Mouse (Mus musculus) heart, embryonic 14.5 days (tissue): ENCODE measurements around the gene Snd1. TPM values are rescaled to one million over a fixed set of nuclear protein-coding genes. Genes with fewer than 3 reads are reported as not detected.

Source experiments
- ATAC-seq: fragments of 200-750 bp; cut with Nextera tagmentation; 2 replicates; pipeline ENCODE4 v1.8.0; 2017; ENCODE audit warnings: low read depth, moderate TSS enrichment; ENCODE audit not compliant: insufficient number of reproducible peaks, insufficient read depth, low FRiP score
- H3K27ac ChIP-seq, 2 experiments: fragments of 200-500 bp in 1 of 2; fragments of 300-500 bp in 1 of 2; sonication (generic) in 1 of 2; replicated peaks in 1 of 2; 2 replicates each; pipeline ENCODE4 v1.5.1; 2012 to 2014; ENCODE audit warnings: low read depth in 2 of 2, low read length in 2 of 2, control low read depth in 1 of 2, mild to moderate bottlenecking in 1 of 2, mixed read lengths in 1 of 2; ENCODE audit not compliant: control insufficient read depth in 1 of 2, insufficient read depth in 1 of 2
- H3K27me3 ChIP-seq: fragments of 300-500 bp; sonication (generic); 2 replicates; pipeline ENCODE4 v1.6.1; 2014; ENCODE audit warnings: mild to moderate bottlenecking, low read length, control low read depth; ENCODE audit not compliant: control insufficient read depth, insufficient read depth
- H3K36me3 ChIP-seq: fragments of 300-500 bp; sonication (generic); 2 replicates; pipeline ENCODE4 v1.6.1; 2014; ENCODE audit warnings: mild to moderate bottlenecking, control low read depth, low read length, mixed read lengths; ENCODE audit not compliant: control insufficient read depth, insufficient read depth
- H3K4me1 ChIP-seq, 2 experiments: fragments of 200-500 bp in 1 of 2; fragments of 300-500 bp in 1 of 2; sonication (generic) in 1 of 2; 2 replicates each; pipeline ENCODE4 v1.6.1; 2012 to 2014; ENCODE audit warnings: low read length in 2 of 2, control low read depth in 1 of 2, mixed read lengths in 1 of 2; ENCODE audit not compliant: control insufficient read depth in 2 of 2, insufficient read depth in 2 of 2
- H3K4me2 ChIP-seq: fragments of 300-500 bp; sonication (generic); 2 replicates; pipeline ENCODE4 v1.6.1; 2014; ENCODE audit warnings: mild to moderate bottlenecking, low read length
- H3K4me3 ChIP-seq, 2 experiments: fragments of 200-500 bp in 1 of 2; fragments of 300-500 bp in 1 of 2; sonication (generic) in 1 of 2; 2 replicates each; pipeline ENCODE4 v1.5.1; 2012 to 2014; ENCODE audit warnings: low read length in 2 of 2, mild to moderate bottlenecking in 2 of 2, control low read depth in 1 of 2, low read depth in 1 of 2, moderate library complexity in 1 of 2; ENCODE audit not compliant: control insufficient read depth in 1 of 2, insufficient read depth in 1 of 2
- H3K9ac ChIP-seq: fragments of 300-500 bp; sonication (generic); 2 replicates; pipeline ENCODE4 v1.6.1; 2014; ENCODE audit warnings: mild to moderate bottlenecking, low read length
- H3K9me3 ChIP-seq: fragments of 300-500 bp; sonication (generic); 2 replicates; pipeline ENCODE4 v1.6.1; 2016; ENCODE audit warnings: low read length, control low read depth; ENCODE audit not compliant: control insufficient read depth
- WGBS: fragments of 180-500 bp; shearing (Covaris S2); extraction: QIAGEN DNeasy Blood & Tissue Kit; methylation state at CpG from one replicate; pipeline ENCODE4 v1.1.7; 2014; 5-methylcytosine and 5-hydroxymethylcytosine counted together
- polyA plus RNA-seq: library from polyadenylated mRNA; unstranded; fragments of >200 nt; fragmentation: Nextera tagmentation; extraction: Ambion mirVana; gene quantifications from 2 replicates; pipeline ENCODE4 v1.2.1, GENCODE M21; 2014

The Snd1 gene
- polyA plus RNA-seq, 1 experiment from 2014 or later = 80.0 TPM

GRCm38 (mm10) chr6:28635531-28636348 is 160.8 kb downstream of the Snd1 start:
- H3K4me2 ChIP-seq = no peak overlapping the region
- no peaks in the 10 kb centered on the region for H3K36me3 ChIP-seq
- 75% methylated on average over 6 of the region's 6 CpGs for WGBS
- ATAC-seq = no peak
- no peaks in the 10 kb centered on the region for H3K27me3 ChIP-seq
- H3K9ac ChIP-seq = no peak overlapping the region
- no peaks in the 10 kb centered on the region for H3K9me3 ChIP-seq
- no peak overlapping the region for H3K27ac ChIP-seq
- H3K4me1 ChIP-seq = peaks cover 6 to 37% of the 10 kb centered on the region in 2 experiments
- no peak overlapping the region for H3K4me3 ChIP-seq

- Histone ChIP-seq H3K27me3 (no peaks in the 10 kb centered on the region), H3K4me2 (no peak overlapping the region), H3K4me1 (peaks cover 0 to 17% of the 10 kb centered on the region in 2 experiments; a peak in 2 of 4 replicates), H3K36me3 (no peaks in the 10 kb centered on the region), H3K9me3 (no peaks in the 10 kb centered on the region), H3K9ac (no peak overlapping the region), H3K4me3 (no peak overlapping the region), H3K27ac (no peak overlapping the region)
- 89% methylated on average over 5 of the region's 5 CpGs for WGBS
- no peak for ATAC-seq
Observed at GRCm38 (mm10) chr6:28640088-28640487, 165.1 kb downstream of the Snd1 start.

- no peaks in the 10 kb centered on the region for H3K4me1 ChIP-seq
- WGBS = 55% methylated on average over 2 of the region's 2 CpGs
- H3K27ac ChIP-seq = no peak overlapping the region
- ATAC-seq = no peak
- no peaks in the 10 kb centered on the region for H3K27me3 ChIP-seq
- no peak overlapping the region for H3K9ac ChIP-seq
- H3K36me3 ChIP-seq = no peaks in the 10 kb centered on the region
- H3K9me3 ChIP-seq = no peaks in the 10 kb centered on the region
- no peak overlapping the region for H3K4me3 ChIP-seq
- no peak overlapping the region for H3K4me2 ChIP-seq
Observed at GRCm38 (mm10) chr6:28642909-28643308, 168.0 kb downstream of the Snd1 start.

GRCm38 (mm10) chr6:28645231-28645630 is 170.3 kb downstream of the Snd1 start:
- Histone ChIP-seq H3K9ac (no peak overlapping the region), H3K4me1 (no peaks in the 10 kb centered on the region), H3K27ac (no peak overlapping the region), H3K36me3 (no peaks in the 10 kb centered on the region), H3K4me2 (no peak overlapping the region), H3K9me3 (no peaks in the 10 kb centered on the region), H3K4me3 (no peak overlapping the region), H3K27me3 (no peaks in the 10 kb centered on the region)
- no peak for ATAC-seq

GRCm38 (mm10) chr6:28656511-28656910 is 181.6 kb downstream of the Snd1 start:
- H3K4me2 ChIP-seq = no peak overlapping the region
- 85% methylated on average over 5 of the region's 5 CpGs for WGBS
- H3K4me3 ChIP-seq = no peak overlapping the region
- ATAC-seq = no peak
- no peaks in the 10 kb centered on the region for H3K4me1 ChIP-seq
- H3K27ac ChIP-seq = no peak overlapping the region
- H3K9me3 ChIP-seq = no peaks in the 10 kb centered on the region
- no peak overlapping the region for H3K9ac ChIP-seq
- peaks cover 2% of the 10 kb centered on the region; the same call in 1 of the 2 replicates for H3K36me3 ChIP-seq
- no peaks in the 10 kb centered on the region for H3K27me3 ChIP-seq

- H3K9me3 ChIP-seq = no peaks in the 10 kb centered on the region
- no peak overlapping the region for H3K4me3 ChIP-seq
- H3K4me1 ChIP-seq = no peaks in the 10 kb centered on the region
- H3K36me3 ChIP-seq = peaks cover 3% of the 10 kb centered on the region; the same call in 1 of the 2 replicates
- no peak overlapping the region for H3K4me2 ChIP-seq
- ATAC-seq = no peak
- no peaks in the 10 kb centered on the region for H3K27me3 ChIP-seq
- H3K9ac ChIP-seq = no peak overlapping the region
- no peak overlapping the region for H3K27ac ChIP-seq
- 82% methylated on average over 3 of the region's 3 CpGs for WGBS
Observed at GRCm38 (mm10) chr6:28663004-28663403, 188.1 kb downstream of the Snd1 start.

- 93% methylated on average over 5 of the region's 5 CpGs for WGBS
- Histone ChIP-seq H3K9me3 (no peaks in the 10 kb centered on the region), H3K27ac (no peak overlapping the region), H3K9ac (no peak overlapping the region), H3K36me3 (peaks cover 3% of the 10 kb centered on the region; the same call in 1 of the 2 replicates), H3K4me3 (no peak overlapping the region), H3K27me3 (no peaks in the 10 kb centered on the region), H3K4me1 (no peaks in the 10 kb centered on the region), H3K4me2 (no peak overlapping the region)
- ATAC-seq = no peak
Observed at GRCm38 (mm10) chr6:28663670-28664069, 188.7 kb downstream of the Snd1 start.

- H3K4me2 ChIP-seq = no peak overlapping the region
- H3K9me3 ChIP-seq = no peaks in the 10 kb centered on the region
- no peaks in the 10 kb centered on the region for H3K27me3 ChIP-seq
- no peaks in the 10 kb centered on the region for H3K4me1 ChIP-seq
- no peak overlapping the region for H3K4me3 ChIP-seq
- H3K9ac ChIP-seq = no peak overlapping the region
- peaks cover 11% of the 10 kb centered on the region for H3K36me3 ChIP-seq
- WGBS = 81% methylated on average over 3 of the region's 3 CpGs
- H3K27ac ChIP-seq = no peak overlapping the region
- ATAC-seq = no peak
Observed at GRCm38 (mm10) chr6:28664716-28665115, 189.8 kb downstream of the Snd1 start.
